Mouse (Mus musculus): Measurements from ENCODE around the gene Naa35.

The Naa35 gene

GRCm38 (mm10) chr13:59639368-59640177, 54.5 kb downstream of the Naa35 start:
- in situ Hi-C loops (cut with MboI) = no loop called here

- in situ Hi-C loops (cut with MboI) = no loop called here
Measured at GRCm38 (mm10) chr13:59640178-59640440, 55.0 kb downstream of the Naa35 start.

GRCm38 (mm10) chr13:59642818-59643217, 57.8 kb downstream of the Naa35 start:
- in situ Hi-C loops (cut with MboI) = no loop called here

GRCm38 (mm10) chr13:59645491-59645890, 60.4 kb downstream of the Naa35 start:
- in situ Hi-C loops (cut with MboI) = no loop called here

GRCm38 (mm10) chr13:59646674-59647244, 61.7 kb downstream of the Naa35 start:
- in situ Hi-C loops (cut with MboI) = no loop called here

GRCm38 (mm10) chr13:59647484-59647883, 62.4 kb downstream of the Naa35 start:
- in situ Hi-C loops (cut with MboI) = no loop called here

GRCm38 (mm10) chr13:59648598-59648997, 63.5 kb downstream of the Naa35 start:
- in situ Hi-C loops (cut with MboI) = no loop called here

GRCm38 (mm10) chr13:59649781-59650180, 64.7 kb downstream of the Naa35 start:
- in situ Hi-C loops (cut with MboI) = no loop called here

- in situ Hi-C loops (cut with MboI) = no loop called here
Measured at GRCm38 (mm10) chr13:59652651-59653050, 67.6 kb downstream of the Naa35 start.

GRCm38 (mm10) chr13:59653136-59653535, 68.1 kb downstream of the Naa35 start:
- in situ Hi-C loops (cut with MboI) = no loop called here

GRCm38 (mm10) chr13:59654465-59654864, 69.4 kb downstream of the Naa35 start:
- in situ Hi-C loops (cut with MboI) = no loop called here

- in situ Hi-C loops (cut with MboI) = no loop called here
Measured at GRCm38 (mm10) chr13:59655718-59656315, 70.8 kb downstream of the Naa35 start.

- in situ Hi-C loops (cut with MboI) = no loop called here
Measured at GRCm38 (mm10) chr13:59656316-59656832, 71.3 kb downstream of the Naa35 start.

GRCm38 (mm10) chr13:59656975-59657388, 71.9 kb downstream of the Naa35 start:
- in situ Hi-C loops (cut with MboI) = no loop called here

- in situ Hi-C loops (cut with MboI) = no loop called here
Measured at GRCm38 (mm10) chr13:59657781-59658180, 72.7 kb downstream of the Naa35 start.

GRCm38 (mm10) chr13:59660371-59660770, 75.3 kb downstream of the Naa35 start:
- in situ Hi-C loops (cut with MboI) = no loop called here

- in situ Hi-C loops (cut with MboI) = no loop called here
Measured at GRCm38 (mm10) chr13:59661387-59661786, 76.3 kb downstream of the Naa35 start.

GRCm38 (mm10) chr13:59661966-59662365, 76.9 kb downstream of the Naa35 start:
- in situ Hi-C loops (cut with MboI) = no loop called here

GRCm38 (mm10) chr13:59663939-59664712, 79.1 kb downstream of the Naa35 start:
- in situ Hi-C loops (cut with MboI) = no loop called here

- in situ Hi-C loops (cut with MboI) = no loop called here
Measured at GRCm38 (mm10) chr13:59667763-59668162, 82.7 kb downstream of the Naa35 start.

GRCm38 (mm10) chr13:59668501-59669093, 83.5 kb downstream of the Naa35 start:
- in situ Hi-C loops (cut with MboI) = no loop called here

- in situ Hi-C loops (cut with MboI) = no loop called here
Measured at GRCm38 (mm10) chr13:59669946-59670345, 84.9 kb downstream of the Naa35 start.

All from mature B cell (primary cell).